Mouse (Mus musculus) cerebellum, adult 8-10 months (tissue): Measurements from ENCODE around the gene Reg4.

Experiments used
- DNase-seq: peaks from one replicate; pipeline ENCODE4 v3.0.0; 2022

The Reg4 gene

GRCm38 (mm10) chr3:98221856-98222255 lies at the start of gene Reg4:
Reg4 (plus strand) TSS chr3:98222156.
- no peak for DNase-seq

GRCm38 (mm10) chr3:98178340-98178739 lies 43.6 kb upstream of the Reg4 start:
- DNase-seq = no peak

GRCm38 (mm10) chr3:98180805-98181204 lies 41.2 kb upstream of the Reg4 start:
- peak; percentile 3 for DNase-seq

GRCm38 (mm10) chr3:98185163-98185714 lies 36.7 kb upstream of the Reg4 start:
- no peak for DNase-seq

GRCm38 (mm10) chr3:98187777-98188176 lies 34.2 kb upstream of the Reg4 start:
- no peak for DNase-seq

GRCm38 (mm10) chr3:98197711-98198532 lies 24.0 kb upstream of the Reg4 start:
- DNase-seq = peak; percentile 3

- DNase-seq = no peak
Measured at GRCm38 (mm10) chr3:98199747-98200146, 22.2 kb upstream of the Reg4 start.

- DNase-seq = no peak
Measured at GRCm38 (mm10) chr3:98203282-98203681, 18.7 kb upstream of the Reg4 start.

- DNase-seq = no peak
Measured at GRCm38 (mm10) chr3:98206977-98207376, 15.0 kb upstream of the Reg4 start.

GRCm38 (mm10) chr3:98209161-98209560 lies 12.8 kb upstream of the Reg4 start:
- DNase-seq = no peak

GRCm38 (mm10) chr3:98210860-98211259 lies 11.1 kb upstream of the Reg4 start:
- DNase-seq = no peak

GRCm38 (mm10) chr3:98211301-98212081 lies 10.5 kb upstream of the Reg4 start:
- DNase-seq = no peak

- DNase-seq = no peak
Measured at GRCm38 (mm10) chr3:98216296-98216695, 5.7 kb upstream of the Reg4 start.

- no peak for DNase-seq
Measured at GRCm38 (mm10) chr3:98223263-98223662, 1.3 kb downstream of the Reg4 start.

- DNase-seq = peak; percentile 26
Measured at GRCm38 (mm10) chr3:98223783-98224580, 2.0 kb downstream of the Reg4 start.

GRCm38 (mm10) chr3:98224975-98225374 lies 3.0 kb downstream of the Reg4 start:
- DNase-seq = no peak

- DNase-seq = no peak
Measured at GRCm38 (mm10) chr3:98225746-98226145, 3.8 kb downstream of the Reg4 start.

GRCm38 (mm10) chr3:98226988-98227610 lies 5.1 kb downstream of the Reg4 start:
- DNase-seq = peak; percentile 53

GRCm38 (mm10) chr3:98227763-98228162 lies 5.8 kb downstream of the Reg4 start:
- DNase-seq = no peak

- no peak for DNase-seq
Measured at GRCm38 (mm10) chr3:98229943-98230342, 8.0 kb downstream of the Reg4 start.

GRCm38 (mm10) chr3:98233504-98233903 lies 11.5 kb downstream of the Reg4 start:
- no peak for DNase-seq

GRCm38 (mm10) chr3:98236266-98236665 lies 14.3 kb downstream of the Reg4 start:
- no peak for DNase-seq
